Mouse (Mus musculus): ENCODE measurements at regions not wholly inside any gene's neighbourhood (a gene's known extent, or its start where the extent isn't known, plus 50 kb on each side); places are given as distances from the start of the nearest gene placed in this dataset.

- no peak overlapping the region for H3K4me3 ChIP-seq (ENCODE audit: insufficient read depth, low read depth, low read length)
- H3K4me1 ChIP-seq (ENCODE audit: control insufficient read depth, insufficient read depth, low read length): no peaks in the 10 kb centered on the region
- 87% methylated on average over 11 of the region's 11 CpGs for WGBS
- TF ChIP-seq POLR2A (IDR thresholded peaks at IDR 0.05; ENCODE audit: insufficient read depth, low read depth, low read length) (no peak), CTCF (IDR thresholded peaks at IDR 0.05; ENCODE audit: insufficient read depth, low read depth, low read length) (no peak)
- H3K27ac ChIP-seq (ENCODE audit: insufficient read depth, low read depth, low read length): no peak overlapping the region
These were observed 101.0 kb upstream of the Apob start for GRCm38 (mm10) chr12:7876302-7877063.

DNA sequence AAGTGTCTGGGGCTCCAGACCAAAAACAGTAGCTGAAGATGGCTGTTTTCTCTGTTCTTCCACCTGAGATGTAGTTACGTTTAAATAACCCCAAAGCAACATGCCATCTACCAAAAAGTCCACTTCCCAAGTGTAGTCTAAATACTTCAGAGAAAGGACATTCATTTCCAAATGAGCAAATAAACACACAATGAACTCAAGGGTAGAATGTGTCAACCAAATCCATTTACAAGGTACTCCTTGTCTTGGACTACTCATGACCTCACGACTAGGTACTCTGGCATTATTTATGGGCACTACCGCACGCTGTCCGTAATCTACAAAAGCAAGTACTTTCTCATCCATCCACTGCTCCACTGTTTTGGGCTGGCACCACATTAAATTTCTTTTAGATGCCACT lies 98.7 kb upstream of the Apob start:
- WGBS: 87% methylated on average over 5 of the region's 5 CpGs
- TF ChIP-seq POLR2A (IDR thresholded peaks at IDR 0.05; ENCODE audit: insufficient read depth, low read depth, low read length) (no peak), CTCF (IDR thresholded peaks at IDR 0.05; ENCODE audit: insufficient read depth, low read depth, low read length) (no peak)
- no peaks in the 10 kb centered on the region for H3K4me1 ChIP-seq (ENCODE audit: control insufficient read depth, insufficient read depth, low read length)
- H3K4me3 ChIP-seq (ENCODE audit: insufficient read depth, low read depth, low read length): no peak overlapping the region
- no peak overlapping the region for H3K27ac ChIP-seq (ENCODE audit: insufficient read depth, low read depth, low read length)

- Histone ChIP-seq H3K4me3 (ENCODE audit: insufficient read depth, low read depth, low read length) (no peak overlapping the region), H3K27ac (ENCODE audit: insufficient read depth, low read depth, low read length) (no peak overlapping the region), H3K4me1 (ENCODE audit: control insufficient read depth, insufficient read depth, low read length) (no peaks in the 10 kb centered on the region)
- TF ChIP-seq POLR2A (IDR thresholded peaks at IDR 0.05; ENCODE audit: insufficient read depth, low read depth, low read length): no peak
- no peak for TF ChIP-seq CTCF (IDR thresholded peaks at IDR 0.05; ENCODE audit: insufficient read depth, low read depth, low read length)
- 49% methylated on average over 2 of the region's 2 CpGs for WGBS
These were observed 81.3 kb upstream of the Apob start for GRCm38 (mm10) chr12:7896156-7896555.

GRCm38 (mm10) chr12:7905329-7905728 lies 72.1 kb upstream of the Apob start:
- Histone ChIP-seq H3K4me1 (ENCODE audit: control insufficient read depth, insufficient read depth, low read length) (no peaks in the 10 kb centered on the region), H3K27ac (ENCODE audit: insufficient read depth, low read depth, low read length) (no peak overlapping the region), H3K4me3 (ENCODE audit: insufficient read depth, low read depth, low read length) (no peak overlapping the region)
- WGBS: 85% methylated on average over 2 of the region's 2 CpGs
- no peak for TF ChIP-seq CTCF (IDR thresholded peaks at IDR 0.05; ENCODE audit: insufficient read depth, low read depth, low read length)
- no peak for TF ChIP-seq POLR2A (IDR thresholded peaks at IDR 0.05; ENCODE audit: insufficient read depth, low read depth, low read length)

DNA sequence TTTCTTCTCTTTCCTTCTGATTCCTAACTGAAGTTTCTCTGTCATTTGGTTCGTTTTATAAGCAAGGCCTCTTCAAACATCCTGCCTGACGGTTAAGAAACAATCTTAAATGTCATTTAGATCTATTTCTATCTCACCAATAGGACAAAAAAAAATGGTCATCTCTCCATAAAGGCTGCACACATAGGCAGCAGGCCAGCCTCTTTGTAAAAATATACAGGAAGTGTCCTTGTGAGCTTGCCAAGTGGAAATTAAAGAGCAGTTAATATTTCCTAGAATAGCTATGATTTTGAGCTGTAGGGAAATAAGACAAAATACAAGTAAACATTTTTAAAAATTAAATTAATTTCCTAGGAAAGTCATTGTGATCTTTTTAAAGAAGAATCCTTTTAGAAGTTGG lies 70.6 kb upstream of the Apob start:
- Histone ChIP-seq H3K4me3 (ENCODE audit: insufficient read depth, low read depth, low read length) (no peak overlapping the region), H3K4me1 (ENCODE audit: control insufficient read depth, insufficient read depth, low read length) (no peaks in the 10 kb centered on the region), H3K27ac (ENCODE audit: insufficient read depth, low read depth, low read length) (no peak overlapping the region)
- TF ChIP-seq CTCF (IDR thresholded peaks at IDR 0.05; ENCODE audit: insufficient read depth, low read depth, low read length) (no peak), POLR2A (IDR thresholded peaks at IDR 0.05; ENCODE audit: insufficient read depth, low read depth, low read length) (no peak)
- WGBS: 82% methylated on average over 2 of the region's 2 CpGs

- 77% methylated on average over 9 of the region's 9 CpGs for WGBS
- Histone ChIP-seq H3K4me1 (ENCODE audit: control insufficient read depth, insufficient read depth, low read length) (no peaks in the 10 kb centered on the region), H3K4me3 (ENCODE audit: insufficient read depth, low read depth, low read length) (no peak overlapping the region), H3K27ac (ENCODE audit: insufficient read depth, low read depth, low read length) (no peak overlapping the region)
- TF ChIP-seq POLR2A (IDR thresholded peaks at IDR 0.05; ENCODE audit: insufficient read depth, low read depth, low read length) (no peak), CTCF (IDR thresholded peaks at IDR 0.05; ENCODE audit: insufficient read depth, low read depth, low read length) (no peak)
These were observed 67.6 kb upstream of the Apob start for GRCm38 (mm10) chr12:7909746-7910360.

DNA sequence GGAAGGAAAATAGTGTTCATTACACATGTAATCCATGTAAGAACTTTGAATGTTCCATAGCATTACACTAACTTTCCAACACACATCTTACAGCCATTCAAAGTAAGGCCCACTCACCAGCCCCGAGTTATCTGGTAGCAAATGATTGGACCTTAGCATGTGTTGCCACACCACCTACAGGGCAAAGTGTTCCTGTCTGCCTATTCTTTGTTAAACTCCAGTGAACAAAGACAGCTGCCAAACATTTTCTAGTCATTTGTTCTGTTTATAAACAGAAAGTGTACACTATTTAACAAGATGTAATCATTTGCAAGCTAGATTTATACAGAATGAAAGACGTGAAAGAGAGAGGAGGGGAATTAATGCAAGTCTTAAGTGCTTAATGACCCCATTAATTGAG lies 66.9 kb upstream of the Apob start:
- no peak for TF ChIP-seq POLR2A (IDR thresholded peaks at IDR 0.05; ENCODE audit: insufficient read depth, low read depth, low read length)
- TF ChIP-seq CTCF (IDR thresholded peaks at IDR 0.05; ENCODE audit: insufficient read depth, low read depth, low read length): no peak
- H3K4me1 ChIP-seq (ENCODE audit: control insufficient read depth, insufficient read depth, low read length): no peaks in the 10 kb centered on the region
- no peak overlapping the region for H3K4me3 ChIP-seq (ENCODE audit: insufficient read depth, low read depth, low read length)
- no peak overlapping the region for H3K27ac ChIP-seq (ENCODE audit: insufficient read depth, low read depth, low read length)
- 37% methylated on average over 2 of the region's 2 CpGs for WGBS

DNA sequence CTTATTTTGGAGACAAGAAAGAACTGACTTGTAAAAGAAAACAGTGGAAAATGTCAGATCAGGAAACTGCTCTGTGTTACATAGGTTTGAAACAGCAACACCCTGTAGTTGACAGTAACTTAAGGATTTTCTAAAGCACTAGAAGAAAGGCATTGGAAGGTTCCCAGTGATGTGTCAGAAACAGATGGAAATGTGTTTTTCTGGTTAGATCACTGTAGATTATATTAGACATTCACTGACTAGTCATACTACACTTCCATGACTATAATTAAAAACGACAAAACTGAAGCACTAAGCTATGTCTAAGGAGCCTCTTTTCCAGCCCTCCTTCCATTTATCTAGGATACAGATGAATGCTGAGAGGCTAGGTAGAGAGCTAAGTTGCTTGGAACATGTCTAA lies 59.1 kb upstream of the Apob start:
- WGBS: 77% methylated on average over 1 of the region's 1 CpGs
- Histone ChIP-seq H3K4me1 (ENCODE audit: control insufficient read depth, insufficient read depth, low read length) (no peaks in the 10 kb centered on the region), H3K4me3 (ENCODE audit: insufficient read depth, low read depth, low read length) (no peak overlapping the region), H3K27ac (ENCODE audit: insufficient read depth, low read depth, low read length) (no peak overlapping the region)
- TF ChIP-seq CTCF (IDR thresholded peaks at IDR 0.05; ENCODE audit: insufficient read depth, low read depth, low read length) (no peak), POLR2A (IDR thresholded peaks at IDR 0.05; ENCODE audit: insufficient read depth, low read depth, low read length) (no peak)

GRCm38 (mm10) chr12:7918967-7919708 lies 58.3 kb upstream of the Apob start:
- H3K4me3 ChIP-seq (ENCODE audit: insufficient read depth, low read depth, low read length): no peak overlapping the region
- 88% methylated on average over 4 of the region's 4 CpGs for WGBS
- no peaks in the 10 kb centered on the region for H3K4me1 ChIP-seq (ENCODE audit: control insufficient read depth, insufficient read depth, low read length)
- TF ChIP-seq CTCF (IDR thresholded peaks at IDR 0.05; ENCODE audit: insufficient read depth, low read depth, low read length) (no peak), POLR2A (IDR thresholded peaks at IDR 0.05; ENCODE audit: insufficient read depth, low read depth, low read length) (no peak)
- no peak overlapping the region for H3K27ac ChIP-seq (ENCODE audit: insufficient read depth, low read depth, low read length)
